8 mouse cellular contexts compared by ENCODE assay signal in the genomic region with DNA sequence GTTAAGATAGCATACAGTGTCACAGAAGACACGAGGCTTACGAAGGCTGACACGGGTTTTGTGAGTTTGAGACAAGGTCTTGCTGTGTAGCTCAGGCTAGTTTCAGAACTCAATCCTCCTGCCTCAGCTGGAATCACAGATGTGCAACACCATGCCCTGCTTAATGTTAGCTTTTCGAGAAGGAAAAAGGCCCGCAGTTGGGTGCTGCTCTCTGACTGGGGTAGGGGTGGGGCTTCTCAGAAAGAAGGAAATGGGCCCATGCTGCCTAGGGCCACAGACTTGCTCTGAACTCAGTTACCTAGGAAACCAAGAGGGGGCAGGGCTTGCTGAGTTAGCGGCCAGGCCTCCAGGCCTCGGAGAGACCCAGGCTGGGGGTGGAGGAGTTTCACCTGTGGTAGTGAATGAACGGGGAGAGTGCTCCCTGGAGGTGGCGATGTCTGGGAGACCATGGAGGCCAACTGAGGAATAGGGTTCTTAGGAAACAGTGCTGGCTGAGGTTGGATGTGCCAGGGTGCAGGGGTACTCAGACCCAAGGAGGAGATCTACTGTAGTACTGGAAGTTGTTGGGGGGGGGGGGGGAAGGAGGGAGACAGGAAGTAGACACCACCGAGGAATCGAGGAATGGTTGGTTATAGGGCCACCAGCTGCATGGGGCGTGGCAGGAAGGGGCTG.
DNase-seq lines count a peak whose midpoint lies in the region; ATAC-seq lines count a peak whose summit lies in the region.

No protein-coding gene starts in this region.

- H3K36me3 ChIP-seq in midbrain, embryonic 10.5 days, result no peaks in the 10 kb centered on the region
- no peaks in the 10 kb centered on the region for H3K36me3 ChIP-seq in midbrain, embryonic 14.5 days (ENCODE audit: control insufficient read depth, insufficient read depth, low read length)

- ATAC-seq in midbrain, embryonic 14.5 days (ENCODE audit: low FRiP score, low TSS enrichment), result no peak
- ATAC-seq in granulocyte monocyte progenitor cell, adult 5-6 weeks (replicated peaks; ENCODE audit: poor library complexity, severe bottlenecking), result peak; percentile 60
- ATAC-seq in cerebellum, adult (ENCODE audit: insufficient number of reproducible peaks, low FRiP score, low TSS enrichment), result no peak

- H3K4me2 ChIP-seq in midbrain, embryonic 14.5 days (ENCODE audit: low read length), result no peak overlapping the region

- peak overlapping the region; percentile 63 for H3K27ac ChIP-seq in midbrain, embryonic 10.5 days (replicated peaks)
- H3K27ac ChIP-seq in midbrain, embryonic 14.5 days (replicated peaks; ENCODE audit: low read depth, low read length), result no peak overlapping the region

- no peak overlapping the region for H3K9ac ChIP-seq in midbrain, embryonic 14.5 days (replicated peaks; ENCODE audit: low read length)

- peaks cover 66% of the 10 kb centered on the region for H3K4me1 ChIP-seq in midbrain, embryonic 10.5 days
- peaks cover 13% of the 10 kb centered on the region for H3K4me1 ChIP-seq in midbrain, embryonic 14.5 days (ENCODE audit: control insufficient read depth, insufficient read depth, low read length)

- no peak for DNase-seq in midbrain, embryonic 10.5 days (ENCODE audit: low spot score)
- DNase-seq in midbrain, embryonic 14.5 days, result no peak
- DNase-seq in lung, postnatal 25 days (ENCODE audit: low spot score), result peak; percentile 85
- DNase-seq in thymus, postnatal 4 days, result peak; percentile 83
- DNase-seq in layer of hippocampus, adult 9-11 months, result no peak
- no peak for DNase-seq in urinary bladder, postnatal 4 days (ENCODE audit: low spot score in 2 of 2)

- H3K27me3 ChIP-seq in midbrain, embryonic 10.5 days (ENCODE audit: low read depth, poor library complexity, severe bottlenecking), result no peaks in the 10 kb centered on the region
- no peaks in the 10 kb centered on the region for H3K27me3 ChIP-seq in midbrain, embryonic 14.5 days (ENCODE audit: control insufficient read depth, insufficient read depth, low read length)

- H3K9me3 ChIP-seq in midbrain, embryonic 10.5 days (replicated peaks), result no peaks in the 10 kb centered on the region
- no peaks in the 10 kb centered on the region for H3K9me3 ChIP-seq in midbrain, embryonic 14.5 days (ENCODE audit: control insufficient read depth, low read length)

- 36% methylated on average over 12 of the region's 12 CpGs for WGBS in midbrain, embryonic 10.5 days
- 35% methylated on average over 12 of the region's 12 CpGs for WGBS in midbrain, embryonic 14.5 days

- H3K4me3 ChIP-seq in midbrain, embryonic 10.5 days, result no peak overlapping the region
- no peak overlapping the region for H3K4me3 ChIP-seq in midbrain, embryonic 14.5 days (replicated peaks; ENCODE audit: low read depth, low read length)

Comparison
In these comparisons a context has a peak if more than half of its experiments do, and no peak if none do; other contexts are left out.
1. DNase-seq: peak in lung, postnatal 25 days (single experiment) and thymus, postnatal 4 days (single experiment); none in midbrain, embryonic 10.5 days (single experiment), midbrain, embryonic 14.5 days (single experiment), layer of hippocampus, adult 9-11 months (single experiment) and urinary bladder, postnatal 4 days (0 of 2).